Mouse (Mus musculus) forebrain, embryonic 16.5 days (tissue): ENCODE data around the gene Hsf2bp. TPM values are rescaled to one million over a fixed set of nuclear protein-coding genes. Genes with fewer than 3 reads are reported as not detected.

Source experiments
- ATAC-seq: fragments of 200-750 bp; cut with Nextera tagmentation; 2 replicates; pipeline ENCODE4 v1.8.0; 2017; ENCODE audit warnings: mild to moderate bottlenecking, moderate library complexity
- H3K27ac ChIP-seq: fragments of 300-500 bp; sonication (generic); 2 replicates; pipeline ENCODE4 v1.5.1; 2014; ENCODE audit warnings: low read length, control low read depth
- H3K27me3 ChIP-seq: fragments of 300-500 bp; sonication (generic); replicated peaks from 2 replicates; pipeline ENCODE4 v1.6.1; 2014; ENCODE audit warnings: low read length; ENCODE audit not compliant: control insufficient read depth, insufficient read depth
- H3K36me3 ChIP-seq: fragments of 300-500 bp; sonication (generic); 2 replicates; pipeline ENCODE4 v1.6.1; 2014; ENCODE audit not compliant: control insufficient read depth, insufficient read depth
- H3K4me1 ChIP-seq: fragments of 300-500 bp; sonication (generic); replicated peaks from 2 replicates; pipeline ENCODE4 v1.6.1; 2014; ENCODE audit warnings: low read length; ENCODE audit not compliant: control insufficient read depth, insufficient read depth
- H3K4me2 ChIP-seq: fragments of 300-500 bp; sonication (generic); 2 replicates; pipeline ENCODE4 v1.6.1; 2014; ENCODE audit warnings: mild to moderate bottlenecking, low read length, control low read depth
- H3K4me3 ChIP-seq: fragments of 300-500 bp; sonication (generic); replicated peaks from 2 replicates; pipeline ENCODE4 v1.5.1; 2014; ENCODE audit warnings: mild to moderate bottlenecking, low read length, control low read depth
- H3K9ac ChIP-seq: fragments of 300-500 bp; sonication (generic); replicated peaks from 2 replicates; pipeline ENCODE4 v1.6.1; 2014; ENCODE audit warnings: low read depth, low read length, control low read depth
- H3K9me3 ChIP-seq: fragments of 300-500 bp; sonication (generic); 2 replicates; pipeline ENCODE4 v1.6.1; 2016; ENCODE audit warnings: low read length; ENCODE audit not compliant: control insufficient read depth
- WGBS: fragments of 180-500 bp; shearing (Covaris S2); extraction: QIAGEN DNeasy Blood & Tissue Kit; methylation state at CpG from one replicate; pipeline ENCODE4 v1.1.7; 2014; 5-methylcytosine and 5-hydroxymethylcytosine counted together
- polyA plus RNA-seq: library from polyadenylated mRNA; unstranded; fragments of >200 nt; fragmentation: Nextera tagmentation; extraction: Ambion mirVana; gene quantifications from 2 replicates; pipeline ENCODE4 v1.2.1, GENCODE M21; 2015

The Hsf2bp gene
- polyA plus RNA-seq, 1 experiment from 2014 or later: 0.84 TPM

DNA sequence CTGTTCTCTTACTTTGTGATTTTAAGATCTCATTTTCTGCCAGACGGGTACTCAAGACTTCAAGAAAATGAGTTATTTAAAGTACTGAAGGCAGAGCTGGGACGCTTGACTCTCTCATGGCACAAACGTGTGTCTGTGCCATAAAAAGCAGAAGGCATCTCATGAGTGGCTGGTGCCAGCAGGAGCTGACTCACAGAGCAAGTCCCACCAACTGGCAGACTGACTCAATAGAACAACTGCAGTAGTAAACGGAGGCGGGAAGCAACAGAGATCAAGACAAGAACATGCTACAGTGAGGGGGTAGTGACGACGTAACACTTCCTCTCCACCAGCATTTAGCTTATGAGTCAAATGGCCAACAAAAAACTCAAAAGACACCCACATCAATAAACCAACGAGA is 13.1 kb downstream of the Hsf2bp start:
- Histone ChIP-seq H3K36me3 (no peaks in the 10 kb centered on the region), H3K9me3 (no peaks in the 10 kb centered on the region), H3K9ac (no peak overlapping the region), H3K4me3 (no peak overlapping the region), H3K27ac (no peak overlapping the region), H3K4me2 (no peak overlapping the region), H3K27me3 (no peaks in the 10 kb centered on the region), H3K4me1 (0 out of 2 replicates have a peak, but pooled peaks cover 2% of the 10 kb centered on the region)
- peak; percentile 66 for ATAC-seq
- 60% methylated on average over 8 of the region's 8 CpGs for WGBS

DNA sequence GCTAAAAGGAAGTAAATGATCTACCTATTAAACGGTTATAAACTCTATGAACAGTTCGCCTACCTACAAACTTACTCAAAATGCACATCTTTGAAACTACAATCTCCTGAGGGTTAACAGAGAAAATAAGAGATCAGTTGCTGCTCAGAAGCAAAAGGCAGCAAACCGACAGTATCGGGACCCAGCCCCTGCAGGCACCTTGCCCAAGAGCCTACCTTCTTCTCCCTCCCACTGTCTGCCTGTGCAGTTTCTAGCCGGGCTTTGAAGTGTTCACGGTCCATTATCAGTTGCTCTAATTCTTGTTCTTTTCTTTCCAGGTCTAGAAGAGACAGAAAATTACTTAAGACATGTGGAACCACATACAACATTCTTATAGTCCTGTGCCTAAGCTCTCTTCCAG is 13.6 kb downstream of the Hsf2bp start:
- no peaks in the 10 kb centered on the region for H3K27me3 ChIP-seq
- no peak for ATAC-seq
- WGBS: 82% methylated on average over 6 of the region's 6 CpGs

DNA sequence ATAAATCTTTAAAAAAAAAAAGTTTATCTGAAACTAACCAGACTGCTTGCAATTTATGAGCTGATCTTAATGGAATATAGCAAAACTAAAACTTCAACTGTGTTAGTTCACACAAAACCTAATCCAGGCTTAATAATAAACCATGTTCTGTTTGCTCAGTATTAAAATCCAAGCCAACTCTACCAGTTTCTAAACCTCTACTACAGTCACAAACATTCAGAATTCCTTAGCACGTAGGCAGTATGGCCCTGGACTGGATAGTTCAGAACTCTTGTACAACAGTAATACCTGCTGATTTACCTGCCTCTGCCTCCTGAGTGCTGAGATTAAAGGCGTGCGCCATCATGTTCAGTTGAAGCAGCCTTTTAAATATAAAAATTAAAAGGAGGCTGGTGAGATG is 14.2 kb downstream of the Hsf2bp start:
- no peaks in the 10 kb centered on the region for H3K27me3 ChIP-seq
- no peak overlapping the region for H3K4me3 ChIP-seq
- no peak for ATAC-seq
- H3K4me2 ChIP-seq: no peak overlapping the region
- no peaks in the 10 kb centered on the region for H3K4me1 ChIP-seq
- H3K9ac ChIP-seq: no peak overlapping the region
- WGBS: 94% methylated on average over 3 of the region's 3 CpGs
- H3K36me3 ChIP-seq: no peaks in the 10 kb centered on the region
- H3K9me3 ChIP-seq: no peaks in the 10 kb centered on the region
- 0 out of 2 replicates have a peak overlapping the region, but pooled peaks have one; percentile 43 for H3K27ac ChIP-seq

More for the DNA sequence above, 13.6 kb downstream of the Hsf2bp start:
- H3K36me3 ChIP-seq: no peaks in the 10 kb centered on the region
- H3K4me2 ChIP-seq: no peak overlapping the region
- no peak overlapping the region for H3K4me3 ChIP-seq
- no peak overlapping the region for H3K9ac ChIP-seq
- H3K27ac ChIP-seq: 0 out of 2 replicates have a peak overlapping the region, but pooled peaks have one; percentile 45
- H3K9me3 ChIP-seq: no peaks in the 10 kb centered on the region
- 0 out of 2 replicates have a peak, but pooled peaks cover 2% of the 10 kb centered on the region for H3K4me1 ChIP-seq

DNA sequence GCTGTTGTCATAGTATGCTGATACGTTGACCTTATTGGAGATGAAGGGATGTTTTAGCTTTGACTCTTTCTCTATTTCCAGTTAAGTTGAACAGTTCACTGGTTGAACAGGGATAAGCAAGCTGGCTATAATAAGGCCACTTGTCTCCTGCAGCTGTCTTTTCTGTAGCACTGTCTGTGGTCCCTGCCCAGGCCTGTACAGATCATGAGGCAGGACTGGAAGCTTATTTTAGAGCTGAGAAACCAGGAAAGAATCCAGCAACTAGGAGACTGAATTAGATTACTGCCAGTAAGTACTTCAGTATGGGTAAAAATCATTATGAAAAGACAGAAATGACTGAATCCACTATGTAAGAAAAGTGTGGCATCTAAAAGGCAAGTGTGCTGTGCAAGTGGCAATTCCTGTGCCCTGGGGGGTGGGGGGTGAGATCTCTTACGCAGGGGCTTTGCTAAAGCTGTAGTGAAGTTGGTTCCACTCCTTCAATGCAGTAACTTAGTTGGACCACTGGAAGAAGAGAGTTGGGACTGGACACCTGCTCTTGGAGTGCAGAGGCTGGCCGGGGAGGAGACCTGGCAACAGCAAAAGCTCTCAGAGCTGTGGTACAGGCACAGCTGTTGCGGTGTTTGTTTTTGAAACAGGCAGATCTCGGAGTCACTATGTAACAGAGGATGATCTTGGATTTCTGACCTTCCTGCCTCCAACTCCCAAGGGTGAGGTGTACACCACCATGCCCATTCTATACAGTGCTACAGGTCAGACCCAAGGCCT is 17.8 kb downstream of the Hsf2bp start:
- no peaks in the 10 kb centered on the region for H3K36me3 ChIP-seq
- no peak for ATAC-seq
- H3K4me1 ChIP-seq: no peaks in the 10 kb centered on the region
- no peak overlapping the region for H3K9ac ChIP-seq
- H3K4me3 ChIP-seq: no peak overlapping the region
- 82% methylated on average over 5 of the region's 5 CpGs for WGBS
- H3K4me2 ChIP-seq: no peak overlapping the region
- H3K9me3 ChIP-seq: no peaks in the 10 kb centered on the region
- H3K27ac ChIP-seq: no peak overlapping the region
- H3K27me3 ChIP-seq: no peaks in the 10 kb centered on the region

DNA sequence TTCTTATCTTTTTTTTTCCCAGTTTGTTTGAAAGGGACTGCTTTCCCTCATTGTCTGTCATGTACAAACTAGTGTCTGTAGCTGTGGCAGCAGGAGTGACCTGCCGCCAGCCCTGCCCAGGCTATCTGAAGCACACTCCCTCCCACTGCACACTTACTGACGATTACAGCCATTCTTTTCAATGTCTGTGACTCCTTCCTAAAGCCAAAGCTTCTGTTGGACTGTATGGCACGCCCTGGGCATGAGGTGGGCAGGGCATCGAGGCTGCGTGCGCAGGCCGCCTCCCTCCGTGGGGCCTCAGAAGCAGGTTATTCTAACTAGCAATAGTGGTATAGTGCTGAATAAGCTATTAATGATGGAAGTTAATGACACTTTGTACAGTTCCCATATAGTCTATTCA is 19.7 kb downstream of the Hsf2bp start:
- no peak overlapping the region for H3K9ac ChIP-seq
- no peaks in the 10 kb centered on the region for H3K27me3 ChIP-seq
- WGBS: 82% methylated on average over 8 of the region's 8 CpGs
- no peak overlapping the region for H3K27ac ChIP-seq
- no peak overlapping the region for H3K4me2 ChIP-seq
- no peak for ATAC-seq
- H3K4me1 ChIP-seq: no peaks in the 10 kb centered on the region
- no peaks in the 10 kb centered on the region for H3K36me3 ChIP-seq
- no peaks in the 10 kb centered on the region for H3K9me3 ChIP-seq
- H3K4me3 ChIP-seq: no peak overlapping the region

DNA sequence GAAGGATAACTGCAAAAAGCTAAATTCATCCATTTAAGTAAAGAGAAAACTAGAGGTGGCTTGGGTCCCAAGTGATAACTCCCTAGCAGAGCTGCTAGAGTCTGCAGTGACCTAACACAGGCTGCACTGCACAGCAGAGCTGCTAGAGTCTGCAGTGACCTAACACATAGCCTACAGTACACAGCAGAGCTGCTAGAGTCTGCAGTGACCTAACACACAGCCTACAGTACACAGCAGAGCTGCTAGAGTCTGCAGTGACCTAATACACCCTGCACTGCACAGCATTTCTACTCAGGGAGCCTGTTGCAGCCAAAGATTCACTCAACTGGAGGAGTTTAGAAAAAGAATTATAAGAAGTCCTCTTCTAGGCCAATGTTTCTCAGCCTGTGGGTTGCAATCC is 22.5 kb downstream of the Hsf2bp start:
- Histone ChIP-seq H3K9ac (no peak overlapping the region), H3K36me3 (no peaks in the 10 kb centered on the region), H3K27me3 (no peaks in the 10 kb centered on the region), H3K27ac (no peak overlapping the region), H3K4me1 (no peaks in the 10 kb centered on the region), H3K4me2 (no peak overlapping the region), H3K4me3 (no peak overlapping the region), H3K9me3 (no peaks in the 10 kb centered on the region)
- no peak for ATAC-seq

DNA sequence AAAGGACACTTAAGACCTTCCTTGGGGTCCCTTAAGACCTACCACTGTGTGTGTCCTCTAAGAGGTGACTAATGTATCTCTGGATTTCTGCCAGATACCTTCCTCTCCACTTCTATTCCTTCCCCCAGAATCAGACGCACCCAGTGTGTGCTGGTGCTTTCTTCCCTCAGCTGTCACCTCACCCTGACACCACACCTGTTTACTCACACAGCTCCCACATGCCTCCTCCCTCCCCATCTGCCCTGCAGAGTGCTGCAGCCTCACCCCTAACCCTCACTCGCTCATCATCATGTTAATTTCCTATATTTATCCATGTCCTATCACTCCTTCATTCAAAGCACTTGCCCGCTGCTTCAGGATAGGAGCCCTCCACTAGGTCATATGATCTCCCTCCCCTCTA is 23.9 kb downstream of the Hsf2bp start:
- Histone ChIP-seq H3K27me3 (no peaks in the 10 kb centered on the region), H3K36me3 (no peaks in the 10 kb centered on the region), H3K9ac (no peak overlapping the region), H3K9me3 (no peaks in the 10 kb centered on the region), H3K4me2 (no peak overlapping the region), H3K27ac (no peak overlapping the region), H3K4me3 (no peak overlapping the region), H3K4me1 (no peaks in the 10 kb centered on the region)
- 64% methylated on average over 3 of the region's 3 CpGs for WGBS
- ATAC-seq: no peak

DNA sequence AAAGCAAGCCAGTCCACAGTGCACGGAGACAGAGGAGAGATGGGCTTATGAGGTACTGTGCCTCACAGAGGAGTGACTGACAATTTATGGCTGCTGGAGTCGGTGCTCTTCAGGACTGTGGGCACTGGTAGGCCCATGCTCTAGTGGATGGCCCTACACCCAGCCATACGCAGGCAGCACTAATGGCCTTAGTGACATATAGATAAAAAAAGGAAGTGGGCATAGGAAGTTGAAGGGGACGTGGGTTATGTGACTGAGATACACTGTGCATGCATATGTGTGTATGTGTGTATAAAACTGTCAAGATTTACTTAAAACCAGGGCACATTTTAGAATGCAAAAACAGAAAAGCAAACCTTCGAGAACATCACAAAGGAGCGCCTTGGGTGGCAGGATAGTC is 24.5 kb downstream of the Hsf2bp start:
- no peaks in the 10 kb centered on the region for H3K9me3 ChIP-seq
- no peaks in the 10 kb centered on the region for H3K4me1 ChIP-seq
- H3K9ac ChIP-seq: no peak overlapping the region
- WGBS: 86% methylated on average over 6 of the region's 6 CpGs
- no peaks in the 10 kb centered on the region for H3K27me3 ChIP-seq
- H3K27ac ChIP-seq: no peak overlapping the region
- no peak overlapping the region for H3K4me2 ChIP-seq
- no peak overlapping the region for H3K4me3 ChIP-seq
- ATAC-seq: no peak
- no peaks in the 10 kb centered on the region for H3K36me3 ChIP-seq

DNA sequence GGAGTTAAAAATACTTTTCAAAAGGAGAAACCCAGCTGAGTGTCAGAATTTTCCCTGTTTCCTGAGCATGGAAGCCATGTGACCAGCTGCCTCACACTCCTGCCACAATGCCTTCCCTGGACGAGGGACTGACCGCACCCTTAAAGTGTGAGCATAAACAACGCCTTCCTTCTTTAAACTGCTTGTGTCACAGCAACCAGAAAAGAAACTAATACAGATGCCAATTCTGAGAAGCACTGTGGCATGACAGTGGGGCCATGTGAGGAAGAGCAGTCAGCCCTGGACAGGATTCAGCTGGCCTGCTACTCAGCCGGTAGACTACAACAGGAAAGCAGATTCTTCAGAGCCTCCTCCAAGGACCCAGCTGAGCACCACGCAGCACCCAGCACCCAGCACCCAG is 29.3 kb downstream of the Hsf2bp start:
- Histone ChIP-seq H3K27me3 (no peaks in the 10 kb centered on the region), H3K4me2 (no peak overlapping the region), H3K4me1 (no peaks in the 10 kb centered on the region), H3K9ac (no peak overlapping the region), H3K9me3 (no peaks in the 10 kb centered on the region), H3K4me3 (no peak overlapping the region), H3K27ac (no peak overlapping the region), H3K36me3 (no peaks in the 10 kb centered on the region)
- ATAC-seq: no peak
- 84% methylated on average over 5 of the region's 5 CpGs for WGBS

DNA sequence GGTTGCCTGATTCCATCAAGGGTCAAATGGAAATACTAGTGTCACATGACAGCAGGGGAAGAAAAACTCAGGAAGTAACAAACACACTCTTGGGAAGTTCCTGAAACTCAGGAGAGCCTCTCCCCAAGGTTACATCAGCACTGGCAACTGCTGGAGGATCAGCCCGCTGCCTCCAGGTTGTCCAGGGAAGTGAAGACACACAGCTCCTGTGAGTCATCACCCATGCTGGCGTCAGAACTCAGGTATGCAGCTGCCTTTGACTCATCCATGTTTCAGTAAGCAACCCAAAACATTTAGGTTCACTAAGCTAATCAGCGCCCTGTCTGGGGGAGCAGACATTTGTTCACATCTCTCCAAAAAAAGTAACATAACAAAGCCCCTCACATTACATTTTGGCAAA is 32.9 kb downstream of the Hsf2bp start:
- Histone ChIP-seq H3K9ac (no peak overlapping the region), H3K36me3 (no peaks in the 10 kb centered on the region), H3K4me3 (no peak overlapping the region), H3K4me2 (no peak overlapping the region), H3K4me1 (no peaks in the 10 kb centered on the region), H3K9me3 (no peaks in the 10 kb centered on the region), H3K27me3 (no peaks in the 10 kb centered on the region), H3K27ac (no peak overlapping the region)
- ATAC-seq: no peak
- WGBS: 87% methylated on average over 3 of the region's 3 CpGs
